Mouse (Mus musculus): ENCODE measurements around the gene Wasl.

GRCm38 (mm10) chr6:24569711-24570110 is 95.1 kb downstream of the Wasl start:
- TF ChIP-seq POLR2A (IDR thresholded peaks at IDR 0.05; ENCODE audit: insufficient read depth, low read length) (no peak), EP300 (IDR thresholded peaks at IDR 0.05; ENCODE audit: insufficient read depth, low read depth, low read length) (no peak), CTCF (IDR thresholded peaks at IDR 0.05; ENCODE audit: low read depth, low read length) (no peak)
